Mouse (Mus musculus) frontal cortex, postnatal 10 days (tissue): Measurements from ENCODE around the gene Ywhab.

Source experiments
- DNase-seq, 2 experiments: peaks; one replicate each; pipeline ENCODE4 v3.0.0; 2022; ENCODE audit warnings: low spot score in 2 of 2, mixed read lengths in 1 of 2

Gene Ywhab

DNA sequence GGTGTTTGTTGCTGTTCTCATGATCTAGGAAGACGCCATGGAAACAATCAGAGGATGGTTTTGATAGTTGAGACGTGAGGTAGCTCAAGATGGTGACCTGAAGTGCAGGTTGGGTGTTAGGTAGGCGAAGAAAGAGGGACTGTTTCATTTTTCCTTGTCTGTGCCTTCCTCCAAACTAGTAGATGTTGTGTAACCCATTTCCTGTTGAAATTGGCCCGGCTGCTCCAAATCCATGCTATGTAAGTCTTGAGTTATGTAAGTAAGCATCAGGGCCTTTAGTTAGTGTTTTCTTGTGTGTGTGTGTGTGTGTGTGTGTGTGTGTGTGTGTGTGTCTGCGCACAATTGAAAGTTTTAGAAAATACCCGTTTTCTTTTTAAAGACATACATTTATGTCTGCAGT is 14.5 kb downstream of the Ywhab start:
- DNase-seq = no peak

DNA sequence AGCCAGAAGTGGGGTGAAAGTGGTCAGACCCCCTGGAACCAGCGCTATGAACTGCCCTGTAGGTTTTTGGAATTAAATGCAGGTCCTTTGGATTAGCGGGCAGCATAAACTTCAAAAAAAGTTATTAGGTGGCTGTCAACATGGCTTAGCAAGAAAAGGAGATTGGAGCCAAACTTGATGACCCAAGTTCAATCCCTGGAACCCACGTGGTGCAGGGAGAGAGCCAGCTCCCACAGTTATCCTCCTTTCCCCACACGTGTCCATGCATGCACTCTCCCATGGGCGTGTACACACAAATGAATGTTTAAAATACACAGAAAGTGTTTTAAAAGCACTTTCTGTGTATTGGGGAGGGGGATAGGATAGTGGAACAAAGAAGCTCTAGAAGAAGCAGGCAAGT is 15.7 kb downstream of the Ywhab start:
- no peak for DNase-seq

DNA sequence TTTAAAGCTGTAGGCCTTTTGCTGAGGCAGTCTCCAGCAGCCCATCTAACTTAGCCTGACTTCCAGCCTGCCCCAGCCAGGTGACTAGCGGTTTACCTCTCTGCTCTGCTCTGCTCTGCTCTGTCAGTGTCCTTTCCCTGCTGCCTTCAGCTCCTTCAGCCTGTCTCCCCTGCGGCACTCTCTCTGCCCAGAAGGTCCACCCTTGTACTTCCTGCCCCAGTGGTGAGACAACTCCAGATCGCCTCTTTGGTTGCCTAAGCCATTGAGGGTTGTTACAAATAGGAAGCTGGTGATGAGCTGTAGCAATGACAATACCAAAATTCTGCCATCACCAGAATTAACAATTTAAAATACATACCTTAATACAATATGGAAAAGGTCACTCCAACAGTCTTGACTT is 16.2 kb downstream of the Ywhab start:
- DNase-seq = no peak

DNA sequence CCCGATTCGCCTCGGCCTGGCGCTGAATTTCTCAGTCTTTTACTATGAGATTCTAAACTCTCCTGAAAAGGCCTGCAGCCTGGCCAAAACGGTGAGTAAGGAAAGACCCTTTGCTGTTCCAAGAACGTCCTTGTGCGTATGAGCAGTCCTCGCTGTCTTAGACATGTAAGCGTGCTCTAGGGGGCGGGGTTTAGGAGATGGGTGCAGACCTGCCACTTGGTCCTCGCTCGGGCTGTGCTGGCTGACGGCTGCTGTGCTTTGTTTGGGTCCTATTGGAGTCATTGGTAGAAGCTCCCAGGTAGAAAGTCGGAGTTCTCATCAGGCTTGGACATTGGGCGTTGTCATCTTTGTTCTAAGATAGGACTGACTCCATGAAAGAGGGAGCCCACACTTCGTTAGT is 20.5 kb downstream of the Ywhab start:
- no peak for DNase-seq

DNA sequence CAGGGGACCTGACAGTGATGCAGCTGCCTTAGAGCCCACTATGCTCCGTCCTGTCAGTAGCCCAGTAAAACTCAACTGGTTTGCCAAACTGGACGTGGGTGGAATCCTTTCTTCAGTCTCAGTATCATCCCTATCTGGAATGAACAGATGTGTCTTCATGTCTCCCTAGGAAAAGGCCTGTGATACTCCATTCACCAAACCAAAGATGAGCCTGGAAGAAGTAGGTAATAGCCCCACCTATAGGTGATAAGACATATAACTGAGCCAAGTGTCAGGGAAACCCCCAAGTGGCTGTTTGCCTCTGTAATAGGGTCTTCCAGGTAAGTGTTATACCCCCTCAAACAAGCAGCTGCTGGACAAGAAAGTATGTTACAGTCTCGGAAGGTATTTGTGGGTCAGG is 24.1 kb downstream of the Ywhab start:
- DNase-seq = no peak

DNA sequence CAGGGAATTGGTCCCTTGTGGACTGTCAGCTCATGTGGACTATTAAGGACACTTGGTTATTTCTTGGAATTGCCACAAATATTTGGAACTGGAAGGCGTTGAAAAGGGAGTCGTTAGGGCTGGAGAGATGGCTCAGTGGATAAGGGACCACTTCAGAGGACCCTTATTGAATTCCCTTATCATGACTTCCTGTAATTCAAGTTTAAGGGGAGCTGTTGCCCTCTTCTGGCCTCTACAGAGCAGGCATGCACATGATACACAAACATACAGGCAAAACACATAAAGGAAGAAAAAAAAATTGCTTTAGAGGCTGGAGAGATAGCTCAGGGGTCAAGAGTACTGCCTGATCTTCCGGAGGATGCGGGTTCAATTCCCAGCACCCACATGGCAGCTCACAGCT is 25.2 kb downstream of the Ywhab start:
- no peak for DNase-seq

DNA sequence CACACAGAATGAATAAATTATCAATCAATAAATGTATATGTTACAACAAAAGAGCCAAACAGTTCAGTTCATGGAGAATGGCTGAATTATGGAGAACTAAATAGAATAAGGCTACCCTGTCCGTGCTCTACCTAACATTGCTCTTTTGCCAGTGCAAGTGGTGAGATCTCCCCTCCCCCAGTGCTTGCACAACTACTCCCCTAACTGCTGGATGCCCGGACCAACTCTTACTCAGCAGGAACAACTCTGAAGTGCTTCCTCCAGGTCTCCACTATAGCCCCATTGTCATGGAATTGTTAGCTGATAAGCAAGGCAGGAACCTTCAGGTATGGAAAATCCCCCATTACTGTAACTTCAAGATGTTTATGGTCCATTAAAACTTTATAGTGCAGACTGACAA is 27.3 kb downstream of the Ywhab start:
- DNase-seq = no peak

DNA sequence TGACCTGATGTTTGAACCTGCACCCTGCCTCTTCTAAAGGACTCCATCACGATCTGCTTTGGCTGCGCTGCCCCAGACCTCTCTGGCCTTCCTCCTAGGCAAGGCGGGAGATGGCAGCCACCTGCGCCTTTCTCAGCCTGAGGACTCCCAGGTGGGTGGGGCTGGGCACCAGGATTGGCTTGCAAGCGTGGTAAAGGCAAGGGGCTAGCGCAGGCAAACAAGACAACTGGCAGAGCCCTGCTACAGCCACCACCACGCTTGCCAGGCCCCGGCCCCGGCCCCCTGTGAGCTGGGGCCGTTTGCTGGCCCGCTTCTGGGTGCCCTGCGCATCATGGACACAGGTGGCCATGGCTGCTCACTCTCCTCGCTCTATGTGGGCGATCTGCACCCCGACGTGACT is 30.4 kb downstream of the Ywhab start, which contains the start of gene Pabpc1l:
Gene Pabpc1l (plus strand): TSS at position 301 of the 400 bp plus-strand sequence.
- DNase-seq = no peak

DNA sequence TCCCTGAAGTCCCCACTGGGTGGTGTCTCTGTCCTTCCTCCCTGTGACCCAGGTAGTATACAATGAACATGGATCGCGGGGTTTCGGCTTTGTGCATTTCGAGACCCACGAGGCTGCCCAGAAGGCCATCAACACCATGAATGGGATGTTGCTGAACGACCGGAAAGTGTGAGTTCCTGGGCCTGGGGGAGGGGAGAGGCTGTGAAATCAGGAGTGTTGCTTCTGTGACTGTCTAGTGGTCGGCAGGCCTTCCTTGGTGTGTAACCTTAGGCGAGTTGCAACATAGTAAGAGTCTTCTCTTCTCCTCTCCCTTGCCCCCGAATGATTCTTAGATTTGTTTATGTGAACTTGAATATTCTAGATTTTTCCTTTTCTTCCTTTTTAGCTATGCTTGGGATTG is 36.4 kb downstream of the Ywhab start:
- no peak for DNase-seq

DNA sequence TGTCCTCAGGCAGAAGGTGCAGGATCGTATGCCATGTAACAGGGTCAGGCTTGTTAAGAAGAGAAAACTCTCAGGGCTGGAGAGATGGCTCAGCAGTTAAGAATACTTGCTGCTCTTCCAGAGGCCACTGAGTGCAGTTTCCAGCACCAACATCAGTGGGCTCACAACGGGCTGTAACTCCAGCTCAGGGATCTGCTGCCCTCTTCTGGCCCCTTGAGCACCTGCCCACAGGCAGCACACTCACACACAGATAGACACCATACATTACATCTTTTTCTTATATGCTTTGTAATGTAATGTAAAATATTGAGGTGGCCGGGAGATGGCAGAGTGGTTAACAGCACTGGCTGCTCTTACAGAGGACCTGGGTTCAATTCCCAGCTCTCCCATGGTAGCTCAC is 38.2 kb downstream of the Ywhab start:
- no peak for DNase-seq

DNA sequence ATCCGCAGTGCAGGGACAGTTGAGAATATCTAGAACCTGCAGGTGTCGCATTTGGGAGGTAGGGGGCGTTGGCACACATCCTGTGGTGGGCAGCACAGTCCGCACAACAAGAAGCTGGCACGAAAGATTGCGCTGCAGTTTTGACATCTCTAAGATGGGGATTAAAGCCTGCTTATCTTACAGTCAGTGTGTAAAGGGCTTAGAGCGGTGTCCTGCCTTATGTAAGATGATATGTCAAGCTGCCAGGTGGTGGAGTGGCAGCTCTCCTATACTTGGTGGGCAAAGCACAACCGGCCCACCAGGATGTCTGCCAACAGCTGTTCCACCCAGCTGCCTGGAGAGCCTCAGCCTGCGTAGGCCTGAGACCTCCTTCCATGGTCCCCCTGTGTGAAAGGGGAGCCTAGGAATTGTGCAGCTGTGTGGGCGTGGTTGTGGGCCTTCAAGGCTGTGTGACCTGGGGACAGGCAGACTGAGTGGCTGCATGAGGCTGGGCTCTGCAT is 41.8 kb downstream of the Ywhab start:
- no peak for DNase-seq

DNA sequence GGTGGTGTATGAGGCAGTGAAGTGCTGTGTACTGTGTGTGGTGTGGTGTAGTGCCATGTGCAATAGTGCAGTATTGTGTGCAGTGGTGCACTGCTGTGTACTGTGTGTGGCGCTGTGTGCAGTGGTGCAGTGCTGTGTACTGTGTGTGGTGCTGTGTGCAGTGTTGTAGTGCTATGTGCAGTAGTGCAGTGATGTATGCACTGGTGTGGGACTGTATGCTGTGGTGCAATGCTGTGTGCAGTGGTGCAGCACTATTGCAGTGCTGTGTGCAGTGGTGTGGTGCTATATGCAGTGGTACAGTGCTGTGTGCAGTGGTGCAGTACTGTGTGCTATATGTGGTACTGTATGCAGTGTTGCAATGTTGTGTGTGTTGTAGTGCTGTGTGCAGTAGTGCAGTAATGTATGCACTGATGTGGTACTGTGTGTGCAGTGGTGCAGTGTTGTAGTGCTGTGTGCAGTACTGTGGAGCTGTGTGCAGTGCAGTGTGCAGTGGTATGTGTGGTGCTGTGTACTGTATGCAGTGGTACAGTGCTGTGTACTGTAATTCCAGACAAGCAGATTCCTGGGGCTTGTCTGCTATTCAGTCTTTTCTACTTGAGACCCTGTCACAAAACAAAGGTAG is 43.8 kb downstream of the Ywhab start:
- DNase-seq = no peak

DNA sequence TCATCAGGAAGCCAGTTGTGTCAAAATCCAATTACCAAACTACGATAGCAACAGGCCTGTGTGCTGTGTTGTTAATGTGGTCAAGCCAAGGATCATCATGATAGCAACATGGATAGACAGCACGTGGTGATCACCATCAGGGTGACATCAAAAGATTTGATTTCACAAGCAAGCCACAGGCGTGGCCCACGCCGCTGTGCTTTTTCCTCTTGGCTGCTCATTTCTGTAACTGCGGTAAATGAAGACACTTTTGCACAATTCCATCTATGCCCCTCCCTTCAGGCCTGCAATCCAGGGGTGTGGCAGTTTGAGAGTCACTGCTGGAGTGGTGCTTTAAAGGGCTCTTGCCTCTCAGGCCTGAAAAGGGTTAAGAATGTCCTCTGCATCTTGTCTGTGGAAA is 46.2 kb downstream of the Ywhab start:
- DNase-seq = no peak

DNA sequence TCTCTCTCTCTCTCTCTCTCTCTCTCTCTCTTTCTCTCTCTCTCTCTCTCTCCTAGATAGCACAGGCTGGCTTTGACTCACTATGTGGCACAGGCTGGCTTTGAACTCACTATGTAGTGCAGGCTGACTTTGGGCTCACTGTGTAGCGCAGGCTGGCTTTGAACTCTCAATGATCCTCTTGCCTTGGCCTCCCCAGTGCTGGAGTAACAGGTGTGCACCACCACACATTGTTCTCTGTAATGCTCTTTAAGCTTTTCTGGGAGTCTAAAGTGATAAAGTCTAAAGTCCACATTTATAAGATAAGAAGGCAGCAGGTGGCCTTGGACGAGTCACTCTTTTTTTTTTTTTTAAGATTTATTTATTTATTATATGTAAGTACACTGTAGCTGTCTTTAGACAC is 46.8 kb downstream of the Ywhab start:
- DNase-seq = no peak

DNA sequence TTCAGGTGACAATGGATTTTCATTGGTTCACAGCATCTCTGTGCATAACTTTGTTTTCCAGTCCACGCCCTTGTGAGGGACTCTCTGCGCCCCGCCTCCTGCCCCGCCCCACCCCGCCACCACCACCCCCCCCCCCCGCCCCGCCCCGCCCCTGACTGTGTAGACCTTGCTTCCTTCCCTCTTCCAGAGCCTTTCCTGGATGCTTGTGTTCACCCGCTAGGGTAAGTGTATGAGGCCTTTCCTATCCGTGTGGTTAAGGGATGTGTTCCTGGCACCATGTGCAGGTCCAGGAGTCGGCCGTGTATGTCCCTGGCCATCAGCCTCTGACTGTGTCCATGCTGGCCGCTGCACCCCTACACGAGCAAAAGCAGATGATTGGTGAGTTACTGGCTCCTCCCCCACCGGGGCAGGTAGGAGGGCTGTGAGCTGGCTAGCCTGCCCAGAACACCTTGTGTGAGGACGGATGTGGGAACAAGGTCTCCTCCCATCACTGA is 52.5 kb downstream of the Ywhab start:
- no peak for DNase-seq

DNA sequence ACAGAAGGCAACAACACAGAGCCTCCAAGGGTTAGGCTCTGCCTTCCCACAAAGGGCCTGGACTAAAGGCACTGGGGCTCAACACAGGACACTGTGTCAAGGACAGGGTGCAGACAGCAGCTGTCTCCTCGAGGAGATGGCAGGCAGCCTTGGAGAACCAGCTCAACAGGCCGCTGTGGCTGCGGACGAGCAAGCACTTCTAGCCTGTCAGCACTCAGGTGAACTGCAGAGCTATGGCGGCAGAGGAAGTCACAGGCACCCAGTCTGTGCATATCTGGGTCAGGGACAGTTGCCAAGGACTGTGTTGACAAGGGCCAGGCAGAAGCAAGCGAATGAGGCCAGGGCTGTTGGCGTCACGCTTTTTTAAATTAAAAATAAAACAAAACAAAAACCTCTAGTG is 59.0 kb downstream of the Ywhab start:
- no peak for DNase-seq

DNA sequence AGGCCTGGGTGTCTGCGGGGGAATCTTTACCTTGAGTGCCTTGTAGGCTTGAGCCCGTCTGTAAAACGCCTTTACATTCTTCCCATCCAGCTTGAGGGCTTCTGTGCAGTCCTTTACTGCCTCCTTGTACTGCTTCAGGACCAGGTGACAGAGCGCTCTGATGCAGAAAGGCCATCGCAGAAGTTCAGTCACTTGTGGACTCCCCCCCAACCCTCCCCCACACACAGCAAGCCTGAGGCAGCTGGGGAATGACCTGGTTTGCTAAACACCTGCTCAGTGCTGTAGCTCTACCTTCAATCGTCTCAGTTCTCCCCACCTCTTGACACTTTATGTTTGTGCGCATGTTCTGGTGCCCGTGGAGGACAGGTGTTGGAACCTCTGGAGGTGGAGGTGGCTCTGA is 59.9 kb downstream of the Ywhab start:
- no peak for DNase-seq

DNA sequence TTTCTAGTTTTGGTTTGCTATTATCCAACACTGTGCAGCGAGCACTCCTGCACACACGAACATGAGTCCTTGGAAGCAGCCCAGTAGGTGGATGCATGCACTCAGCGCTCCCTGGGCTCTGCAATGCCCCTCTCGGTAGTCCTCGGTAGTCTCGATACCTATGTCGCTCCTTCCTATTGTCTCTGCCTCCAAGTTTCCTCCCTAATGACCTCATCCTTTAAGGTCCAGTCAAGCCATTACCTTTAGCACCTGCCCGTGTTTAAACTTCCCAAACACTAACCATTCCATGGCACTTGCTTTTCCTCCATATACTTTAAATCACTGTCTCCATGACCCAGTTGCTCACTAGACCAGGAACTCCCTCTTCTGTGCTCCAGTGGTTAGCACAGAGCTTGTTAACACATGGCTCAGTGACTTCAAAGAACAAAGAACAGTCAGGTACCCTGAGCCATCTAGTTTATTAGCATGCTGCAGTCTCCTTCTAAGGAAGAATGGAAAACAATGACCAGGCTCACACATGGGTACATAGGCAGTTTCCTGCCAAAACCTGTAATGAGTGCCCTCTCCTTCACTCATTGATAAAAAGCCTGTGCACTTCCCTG is 65.0 kb downstream of the Ywhab start:
- DNase-seq = no peak
